Mouse (Mus musculus) limb, embryonic 15.5 days (tissue): ENCODE data around the gene Cyp3a16. TPM values are rescaled to one million over a fixed set of nuclear protein-coding genes. Genes with fewer than 3 reads are reported as not detected.
"Not testable (repeated sequence)": the region's sequence is repeated elsewhere in the genome, so short reads cannot be mapped to it uniquely, and the experiment has no call there.

Source experiments
- ATAC-seq: fragments of 200-750 bp; cut with Nextera tagmentation; 2 replicates; pipeline ENCODE4 v1.8.0; 2017; ENCODE audit warnings: low read depth, moderate TSS enrichment; ENCODE audit not compliant: insufficient number of reproducible peaks, low FRiP score, low TSS enrichment
- H3K27ac ChIP-seq: fragments of 300-500 bp; sonication (generic); 2 replicates; pipeline ENCODE4 v1.5.1; 2015; ENCODE audit warnings: moderate library complexity, mild to moderate bottlenecking, inconsistent platforms
- H3K27me3 ChIP-seq: fragments of 300-500 bp; sonication (generic); 2 replicates; pipeline ENCODE4 v1.6.1; 2015; ENCODE audit warnings: inconsistent platforms
- H3K36me3 ChIP-seq: fragments of 300-500 bp; sonication (generic); 2 replicates; pipeline ENCODE4 v1.6.1; 2015; ENCODE audit warnings: inconsistent platforms
- H3K4me1 ChIP-seq: fragments of 300-500 bp; sonication (generic); 2 replicates; pipeline ENCODE4 v1.6.1; 2015; ENCODE audit warnings: inconsistent platforms
- H3K4me2 ChIP-seq: fragments of 300-500 bp; sonication (generic); 2 replicates; pipeline ENCODE4 v1.6.1; 2015; ENCODE audit warnings: mild to moderate bottlenecking, inconsistent platforms
- H3K4me3 ChIP-seq: fragments of 300-500 bp; sonication (generic); 2 replicates; pipeline ENCODE4 v1.5.1; 2015; ENCODE audit warnings: mild to moderate bottlenecking, inconsistent platforms
- H3K9ac ChIP-seq: fragments of 300-500 bp; sonication (generic); 2 replicates; pipeline ENCODE4 v1.6.1; 2015; ENCODE audit warnings: inconsistent platforms
- H3K9me3 ChIP-seq: fragments of 300-500 bp; sonication (generic); 2 replicates; pipeline ENCODE4 v1.6.1; 2016; ENCODE audit warnings: inconsistent platforms
- WGBS: fragments of 180-500 bp; shearing (Covaris S2); methylation state at CpG from one replicate; pipeline ENCODE4 v1.1.7; 2015; 5-methylcytosine and 5-hydroxymethylcytosine counted together
- polyA plus RNA-seq: library from polyadenylated mRNA; unstranded; fragments of >200 nt; fragmentation: Nextera tagmentation; extraction: Ambion mirVana; gene quantifications from 2 replicates; pipeline ENCODE4 v1.2.1, GENCODE M21; 2015

The Cyp3a16 gene
- not detected in 2 replicates for polyA plus RNA-seq

DNA sequence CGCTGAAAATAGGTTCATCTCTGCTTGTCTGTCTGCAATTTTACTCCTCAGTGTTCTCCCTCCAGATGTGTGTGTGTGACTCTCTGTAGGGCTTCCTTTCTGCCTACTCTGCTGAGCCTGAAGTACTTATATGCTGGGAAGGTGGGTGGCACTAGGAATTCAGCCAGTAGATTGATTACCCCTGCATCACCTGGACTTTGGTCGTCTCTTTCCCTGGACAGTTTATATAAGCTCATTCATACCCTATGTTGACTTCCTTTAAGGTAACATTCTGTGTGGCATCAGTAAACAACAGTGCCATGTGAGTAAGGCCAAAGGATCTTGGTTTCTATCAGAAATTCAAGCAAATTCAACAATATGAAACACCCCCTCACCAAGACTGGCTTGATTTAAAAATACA lies at the start of gene Cyp3a16:
Gene Cyp3a16, minus strand, starts transcription at position 101 of the 400 bp plus-strand sequence.
- not testable (repeated sequence) for H3K9me3 ChIP-seq, H3K4me2 ChIP-seq, H3K36me3 ChIP-seq, H3K4me1 ChIP-seq, ATAC-seq, H3K27me3 ChIP-seq, H3K27ac ChIP-seq, H3K4me3 ChIP-seq, H3K9ac ChIP-seq
- 73% methylated on average over 2 of the region's 2 CpGs for WGBS

- H3K4me1 ChIP-seq: no peaks in the 10 kb centered on the region
- no CpG with 5 or more reads among the region's 6 CpGs for WGBS
- H3K9ac ChIP-seq: no peak overlapping the region
- no peak overlapping the region for H3K4me3 ChIP-seq
- H3K9me3 ChIP-seq: no peaks in the 10 kb centered on the region
- no peak overlapping the region for H3K27ac ChIP-seq
- no peak for ATAC-seq
- no peak overlapping the region for H3K4me2 ChIP-seq
- no peaks in the 10 kb centered on the region for H3K27me3 ChIP-seq
- H3K36me3 ChIP-seq: no peaks in the 10 kb centered on the region
These were observed 20.8 kb upstream of the Cyp3a16 start for GRCm38 (mm10) chr5:145490300-145490699.

- H3K36me3 ChIP-seq: no peaks in the 10 kb centered on the region
- no peak overlapping the region for H3K9ac ChIP-seq
- no peaks in the 10 kb centered on the region for H3K27me3 ChIP-seq
- H3K4me2 ChIP-seq: no peak overlapping the region
- H3K4me3 ChIP-seq: no peak overlapping the region
- H3K9me3 ChIP-seq: peaks cover 6% of the 10 kb centered on the region; the same call in 1 of the 2 replicates
- no peak overlapping the region for H3K27ac ChIP-seq
- ATAC-seq: no peak
- WGBS: 63% methylated on average over 5 of the region's 5 CpGs
- no peaks in the 10 kb centered on the region for H3K4me1 ChIP-seq
These were observed 5.0 kb downstream of the Cyp3a16 start for GRCm38 (mm10) chr5:145464304-145465088.

DNA sequence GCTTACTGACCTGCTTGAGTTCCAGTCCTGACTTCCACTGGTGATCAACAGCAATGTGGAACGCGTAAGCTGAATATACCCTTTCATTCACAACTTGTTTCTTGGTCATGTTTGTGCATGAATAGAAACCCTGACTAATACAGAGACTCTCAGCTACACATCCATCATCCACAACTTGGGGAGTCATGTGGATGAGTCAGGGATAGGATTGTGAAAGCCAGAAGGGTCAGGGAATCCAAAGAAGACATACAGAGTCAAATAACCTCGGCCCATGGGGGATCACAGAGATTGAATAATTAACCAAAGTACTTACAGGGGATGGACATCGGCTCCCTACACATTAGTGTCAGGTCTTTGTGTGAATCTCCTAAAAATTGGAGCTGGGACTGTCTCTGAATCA lies 7.2 kb downstream of the Cyp3a16 start:
- 73% methylated on average over 4 of the region's 4 CpGs for WGBS
- ATAC-seq: no peak
- no peaks in the 10 kb centered on the region for H3K27me3 ChIP-seq

GRCm38 (mm10) chr5:145454389-145454788 lies 15.1 kb downstream of the Cyp3a16 start:
- H3K4me2 ChIP-seq: no peak overlapping the region

More for the DNA sequence above, 7.2 kb downstream of the Cyp3a16 start:
- Histone ChIP-seq H3K9me3 (peaks cover 6% of the 10 kb centered on the region; the same call in 1 of the 2 replicates), H3K27ac (no peak overlapping the region), H3K9ac (no peak overlapping the region), H3K4me2 (no peak overlapping the region), H3K4me1 (no peaks in the 10 kb centered on the region), H3K4me3 (no peak overlapping the region), H3K36me3 (no peaks in the 10 kb centered on the region)

DNA sequence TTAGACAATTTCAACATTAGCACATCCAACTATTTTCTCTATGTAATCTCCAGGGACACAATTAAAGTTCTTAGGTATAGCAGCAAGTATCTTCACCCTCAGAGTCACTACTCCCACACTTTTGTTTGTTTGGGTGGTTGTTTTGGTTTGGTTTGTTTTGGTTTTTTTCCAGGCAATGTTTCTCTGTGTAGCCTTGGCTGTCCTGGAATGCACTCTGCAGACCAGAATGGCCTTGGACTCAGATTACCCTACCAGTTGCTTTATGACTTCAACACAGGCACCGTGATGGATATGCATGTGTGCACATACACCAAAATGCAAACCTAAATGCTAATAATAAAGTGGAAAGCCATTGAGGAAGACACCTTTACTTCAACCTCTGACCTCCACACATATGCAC lies 35.8 kb downstream of the Cyp3a16 start:
- Histone ChIP-seq H3K9me3 (peaks cover 13% of the 10 kb centered on the region; the same call in 1 of the 2 replicates), H3K4me1 (no peaks in the 10 kb centered on the region), H3K36me3 (no peaks in the 10 kb centered on the region), H3K9ac (no peak overlapping the region), H3K4me3 (no peak overlapping the region), H3K27me3 (no peaks in the 10 kb centered on the region), H3K27ac (no peak overlapping the region), H3K4me2 (no peak overlapping the region)
- ATAC-seq: no peak
- WGBS: 84% methylated on average over 1 of the region's 1 CpGs

More at GRCm38 (mm10) chr5:145454389-145454788, 15.1 kb downstream of the Cyp3a16 start:
- Histone ChIP-seq H3K27ac (no peak overlapping the region), H3K9ac (no peak overlapping the region), H3K36me3 (no peaks in the 10 kb centered on the region), H3K27me3 (no peaks in the 10 kb centered on the region), H3K9me3 (no peaks in the 10 kb centered on the region), H3K4me1 (no peaks in the 10 kb centered on the region), H3K4me3 (no peak overlapping the region)
- ATAC-seq: no peak
- WGBS: 92% methylated on average over 4 of the region's 4 CpGs

GRCm38 (mm10) chr5:145431004-145431403 lies 38.5 kb downstream of the Cyp3a16 start:
- H3K27me3 ChIP-seq: no peaks in the 10 kb centered on the region
- no peaks in the 10 kb centered on the region for H3K4me1 ChIP-seq
- H3K4me2 ChIP-seq: no peak overlapping the region
- no peak for ATAC-seq
- no peaks in the 10 kb centered on the region for H3K36me3 ChIP-seq
- H3K9me3 ChIP-seq: peaks cover 9% of the 10 kb centered on the region; the same call in 1 of the 2 replicates
- no peak overlapping the region for H3K27ac ChIP-seq
- no peak overlapping the region for H3K4me3 ChIP-seq
- no peak overlapping the region for H3K9ac ChIP-seq

- H3K36me3 ChIP-seq: no peaks in the 10 kb centered on the region
- 70% methylated on average over 1 of the region's 1 CpGs for WGBS
- H3K4me1 ChIP-seq: no peaks in the 10 kb centered on the region
- no peak overlapping the region for H3K9ac ChIP-seq
- no peaks in the 10 kb centered on the region for H3K9me3 ChIP-seq
- no peaks in the 10 kb centered on the region for H3K27me3 ChIP-seq
- H3K4me2 ChIP-seq: no peak overlapping the region
- ATAC-seq: no peak
- H3K27ac ChIP-seq: no peak overlapping the region
- H3K4me3 ChIP-seq: no peak overlapping the region
These were observed 47.2 kb downstream of the Cyp3a16 start for GRCm38 (mm10) chr5:145422287-145422686.

- not testable (repeated sequence) for ATAC-seq, H3K27me3 ChIP-seq, H3K4me2 ChIP-seq, H3K4me1 ChIP-seq, H3K36me3 ChIP-seq, H3K4me3 ChIP-seq, H3K27ac ChIP-seq, H3K9ac ChIP-seq
- WGBS: 87% methylated on average over 9 of the region's 9 CpGs
- 0 out of 2 replicates have a peak, but pooled peaks cover 10% of the 10 kb centered on the region for H3K9me3 ChIP-seq
These were observed 54.1 kb downstream of the Cyp3a16 start for GRCm38 (mm10) chr5:145415416-145415815.

Other genes starting within 250 kb of the Cyp3a16 start
- 32.3 and 33.2 TPM in 2 replicates for gene Zfp655, start 238.0 kb downstream of the Cyp3a16 start, polyA plus RNA-seq
- gene Zscan25, start 189.2 kb downstream of the Cyp3a16 start, polyA plus RNA-seq: 0.25 and 0.92 TPM in 2 replicates
- not detected in 2 replicates for gene Cyp3a57, start 124.4 kb downstream of the Cyp3a16 start, polyA plus RNA-seq
- gene Cyp3a41b, start 115.0 kb upstream of the Cyp3a16 start, polyA plus RNA-seq: not detected in 2 replicates